Mouse (Mus musculus): ENCODE measurements around the gene Capn7. TPM values are rescaled to one million over a fixed set of nuclear protein-coding genes. Genes with fewer than 3 reads are reported as not detected.

Capn7 gene
- polyA plus RNA-seq, 1 experiment from 2014 or later: 53.1 TPM

Other genes with a start within 250 kb of the Capn7 start
- gene Smim4, start 207.7 kb upstream of the Capn7 start, polyA plus RNA-seq (2016; fragmentation: Nextera tagmentation; extraction: Ambion mirVana): 54.3 and 63.9 TPM in 2 replicates
- 401 and 429 TPM in 2 replicates for gene Nt5dc2, start 205.6 kb upstream of the Capn7 start, polyA plus RNA-seq (2016; fragmentation: Nextera tagmentation; extraction: Ambion mirVana)
- gene Stab1, start 168.0 kb upstream of the Capn7 start, polyA plus RNA-seq (2016; fragmentation: Nextera tagmentation; extraction: Ambion mirVana): 29.7 and 33.9 TPM in 2 replicates
- 10.5 and 49.9 TPM in 2 replicates for gene Tnnc1, start 128.3 kb upstream of the Capn7 start, polyA plus RNA-seq (2016; fragmentation: Nextera tagmentation; extraction: Ambion mirVana)
- gene Nisch, start 119.7 kb upstream of the Capn7 start, polyA plus RNA-seq (2016; fragmentation: Nextera tagmentation; extraction: Ambion mirVana): 464 and 474 TPM in 2 replicates
- 0.79 and 1.2 TPM in 2 replicates for gene Sema3g, start 118.8 kb upstream of the Capn7 start, polyA plus RNA-seq (2016; fragmentation: Nextera tagmentation; extraction: Ambion mirVana)
- gene Phf7, start 85.3 kb upstream of the Capn7 start, polyA plus RNA-seq (2016; fragmentation: Nextera tagmentation; extraction: Ambion mirVana): 12.4 TPM in 2 replicates
- gene Bap1, start 85.2 kb upstream of the Capn7 start, polyA plus RNA-seq (2016; fragmentation: Nextera tagmentation; extraction: Ambion mirVana): 110 and 112 TPM in 2 replicates
- 6.4 and 6.5 TPM in 2 replicates for gene Dnah1, start 12.7 kb upstream of the Capn7 start, polyA plus RNA-seq (2016; fragmentation: Nextera tagmentation; extraction: Ambion mirVana)
- 54.9 and 68.0 TPM in 2 replicates for gene Sh3bp5, start 99.4 kb downstream of the Capn7 start, polyA plus RNA-seq (2016; fragmentation: Nextera tagmentation; extraction: Ambion mirVana)
- gene Eaf1, start 157.8 kb downstream of the Capn7 start, polyA plus RNA-seq (2016; fragmentation: Nextera tagmentation; extraction: Ambion mirVana): 19.3 and 19.8 TPM in 2 replicates
- gene Mettl6, start 158.4 kb downstream of the Capn7 start, polyA plus RNA-seq (2016; fragmentation: Nextera tagmentation; extraction: Ambion mirVana): 62.6 and 73.8 TPM in 2 replicates